Mouse (Mus musculus) MEL (cell line): ENCODE data around the gene Insyn1. TPM values are rescaled to one million over a fixed set of nuclear protein-coding genes. Genes with fewer than 3 reads are reported as not detected.

Source experiments
- DNase-seq: peaks from one replicate; pipeline ENCODE4 v3.0.0; 2011; ENCODE audit warnings: low read depth, low spot score
- H3K27ac ChIP-seq: 2 replicates; pipeline ENCODE4 v1.5.1; 2012; ENCODE audit warnings: low read depth, mild to moderate bottlenecking, control low read depth, low read length, moderate library complexity; ENCODE audit not compliant: control insufficient read depth
- H3K27me3 ChIP-seq, 2 experiments: fragments of 150-350 bp in 1 of 2; sonication (generic) in 1 of 2; 2 replicates each; pipeline ENCODE4 v1.6.1; 2012; ENCODE audit warnings: low read length in 2 of 2, mild to moderate bottlenecking in 2 of 2, improper control_type of control experiment in 1 of 2, moderate library complexity in 1 of 2; ENCODE audit not compliant: insufficient read depth in 2 of 2, control insufficient read depth in 1 of 2
- H3K36me3 ChIP-seq, 2 experiments: 2 replicates each; pipeline ENCODE4 v1.6.1; 2012 to 2014; ENCODE audit warnings: low read length in 2 of 2, improper control_type of control experiment in 1 of 2, inconsistent platforms in 1 of 2, mild to moderate bottlenecking in 1 of 2; ENCODE audit not compliant: insufficient read depth in 2 of 2, control insufficient read depth in 1 of 2
- H3K4me1 ChIP-seq, 2 experiments: fragments of 150-350 bp in 1 of 2; sonication (generic) in 1 of 2; 2 replicates each; pipeline ENCODE4 v1.6.1; 2012; ENCODE audit warnings: low read length in 2 of 2, improper control_type of control experiment in 1 of 2, mild to moderate bottlenecking in 1 of 2; ENCODE audit not compliant: insufficient read depth in 2 of 2, control insufficient read depth in 1 of 2
- H3K4me3 ChIP-seq, 2 experiments: fragments of 150-350 bp in 1 of 2; sonication (generic) in 1 of 2; 2 replicates each; pipeline ENCODE4 v1.5.1; 2012; ENCODE audit warnings: low read depth in 2 of 2, low read length in 2 of 2, mild to moderate bottlenecking in 2 of 2, moderate library complexity in 2 of 2, control low read depth in 1 of 2, improper control_type of control experiment in 1 of 2; ENCODE audit not compliant: control insufficient read depth in 1 of 2, insufficient read depth in 1 of 2
- H3K79me2 ChIP-seq: 2 replicates; pipeline ENCODE4 v1.6.1; 2012; ENCODE audit warnings: mild to moderate bottlenecking, low read length, moderate library complexity; ENCODE audit not compliant: control insufficient read depth, poor library complexity, insufficient read depth
- H3K9ac ChIP-seq: 2 replicates; pipeline ENCODE4 v1.6.1; 2012; ENCODE audit warnings: low read depth, mild to moderate bottlenecking, control low read depth, low read length, moderate library complexity; ENCODE audit not compliant: control insufficient read depth, poor library complexity, severe bottlenecking
- H3K9me3 ChIP-seq: fragments of 150-350 bp; sonication (generic); replicated peaks from 2 replicates; pipeline ENCODE4 v1.6.1; 2012; ENCODE audit warnings: mild to moderate bottlenecking, low read length, improper control_type of control experiment, moderate library complexity; ENCODE audit not compliant: insufficient read depth
- CHD1 ChIP-seq: IDR thresholded peaks from 2 replicates; pipeline ENCODE4 v1.6.1; 2012; ENCODE audit warnings: low read depth, mild to moderate bottlenecking, inconsistent platforms, low read length, improper control_type of control experiment
- ELF1 ChIP-seq: IDR thresholded peaks from 2 replicates; pipeline ENCODE4 v1.6.1; 2014; ENCODE audit warnings: low read depth, mild to moderate bottlenecking, inconsistent platforms, low read length, improper control_type of control experiment, moderate library complexity
- EP300 ChIP-seq, 2 experiments: IDR thresholded peaks; 2 replicates each; pipeline ENCODE4 v1.6.1; 2011; ENCODE audit warnings: improper control_type of control experiment in 2 of 2, low read length in 2 of 2, low read depth in 1 of 2, mild to moderate bottlenecking in 1 of 2
- GABPA ChIP-seq: IDR thresholded peaks from 2 replicates; pipeline ENCODE4 v1.6.1; 2012; ENCODE audit warnings: low read depth, mild to moderate bottlenecking, inconsistent platforms, low read length, improper control_type of control experiment, moderate library complexity
- HCFC1 ChIP-seq: IDR thresholded peaks from 2 replicates; pipeline ENCODE4 v1.6.1; 2012; ENCODE audit warnings: low read depth, mild to moderate bottlenecking, inconsistent platforms, low read length, improper control_type of control experiment, moderate library complexity
- MAFK ChIP-seq: IDR thresholded peaks from 2 replicates; pipeline ENCODE4 v1.6.1; 2011; ENCODE audit warnings: low read depth, mild to moderate bottlenecking, low read length, improper control_type of control experiment, borderline replicate concordance
- MAZ ChIP-seq: IDR thresholded peaks from 2 replicates; pipeline ENCODE4 v1.6.1; 2012; ENCODE audit warnings: low read depth, mild to moderate bottlenecking, inconsistent platforms, low read length, improper control_type of control experiment
- MYC ChIP-seq: IDR thresholded peaks from 2 replicates; pipeline ENCODE4 v1.6.1; 2011; ENCODE audit warnings: low read depth, mild to moderate bottlenecking, low read length, improper control_type of control experiment, moderate library complexity
- NRF1 ChIP-seq: IDR thresholded peaks from 2 replicates; pipeline ENCODE4 v1.6.1; 2014; ENCODE audit warnings: low read depth, mild to moderate bottlenecking, inconsistent platforms, low read length, improper control_type of control experiment, moderate library complexity; ENCODE audit not compliant: poor library complexity, insufficient read depth, severe bottlenecking
- SMC3 ChIP-seq: IDR thresholded peaks from 2 replicates; pipeline ENCODE4 v1.6.1; 2011; ENCODE audit warnings: low read depth, low read length, improper control_type of control experiment
- TAL1 ChIP-seq: IDR thresholded peaks from 2 replicates; pipeline ENCODE4 v1.6.1; 2012; ENCODE audit warnings: mild to moderate bottlenecking, inconsistent platforms, low read length, moderate library complexity, mixed read lengths
- USF1 ChIP-seq: IDR thresholded peaks from 2 replicates; pipeline ENCODE4 v1.6.1; 2014; ENCODE audit warnings: low read depth, mild to moderate bottlenecking, inconsistent platforms, low read length, improper control_type of control experiment, moderate library complexity
- ZMIZ1 ChIP-seq: IDR thresholded peaks from 2 replicates; pipeline ENCODE4 v1.6.1; 2012; ENCODE audit warnings: low read depth, mild to moderate bottlenecking, inconsistent platforms, low read length, improper control_type of control experiment, moderate library complexity
- polyA plus RNA-seq, 2 experiments: library from polyadenylated mRNA; stranded (reverse) in 1 of 2; unstranded in 1 of 2; fragments of >175 nt in 1 of 2; fragments of >200 nt in 1 of 2; gene quantifications; 2 replicates each; pipeline versions ENCODE4 v1.2.1 to v1.2.4; 2012; ENCODE audit warnings: low replicate concordance in 2 of 2, low read depth in 1 of 2; ENCODE audit not compliant: insufficient read length in 2 of 2, insufficient read depth in 1 of 2, missing spikeins in 1 of 2
- total RNA-seq: library from RNA; depleted of rRNA; stranded (reverse); fragments of 300-350 nt; gene quantifications from 2 replicates; pipeline ENCODE4 v1.2.3, GENCODE M21; 2012

The Insyn1 gene
- total and polyA plus RNA-seq, 3 experiments: not detected

DNA sequence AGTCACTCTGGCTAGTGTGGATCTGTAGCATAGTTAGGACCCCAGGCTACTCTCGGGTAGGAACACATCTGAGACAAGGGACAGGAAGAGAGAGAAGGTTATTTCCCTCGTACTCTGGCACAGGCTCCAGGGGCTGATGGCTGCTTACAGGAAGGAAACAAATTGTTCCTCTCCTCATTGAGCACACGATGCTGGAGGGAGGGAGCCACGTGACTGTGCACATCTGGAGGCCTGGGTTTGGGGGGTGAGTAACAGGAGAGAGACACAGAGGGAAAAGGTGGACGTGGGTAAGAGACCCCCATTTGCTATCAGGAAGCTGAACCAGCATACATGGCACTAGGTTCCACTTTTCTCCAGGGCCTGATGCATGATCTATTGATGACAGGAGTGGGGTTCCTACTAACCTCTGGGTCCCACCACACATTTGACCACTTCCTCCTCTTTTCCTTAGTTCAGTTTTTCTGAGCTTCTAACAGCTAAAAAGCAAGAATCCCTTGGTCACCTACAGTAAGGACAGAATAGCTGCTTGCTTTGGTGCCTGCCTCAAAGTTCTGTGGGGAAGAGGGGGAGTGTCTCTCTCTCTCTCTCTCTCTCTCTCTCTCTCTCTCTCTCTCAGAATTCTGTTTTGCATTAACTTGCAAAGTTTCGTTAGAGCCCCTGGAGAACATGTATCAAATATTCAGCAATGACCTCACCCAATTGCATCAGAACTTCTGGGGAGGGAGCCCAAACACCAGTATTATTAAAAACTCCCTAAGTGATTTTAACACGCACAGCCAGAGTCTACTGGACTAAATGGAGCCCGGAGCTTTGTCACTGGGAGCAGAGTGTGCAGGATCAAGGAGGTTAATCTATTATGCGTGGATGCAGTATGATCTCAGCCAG lies 29.7 kb downstream of the Insyn1 start:
- no peak overlapping the region for H3K9ac ChIP-seq
- peaks cover 0 to 7% of the 10 kb centered on the region in 2 experiments for H3K27me3 ChIP-seq
- H3K4me3 ChIP-seq: no peak overlapping the region
- H3K9me3 ChIP-seq: no peaks in the 10 kb centered on the region
- no peaks in the 10 kb centered on the region for H3K4me1 ChIP-seq
- TF ChIP-seq ZMIZ1: no peak
- peak; percentile 24; the same call in 1 of the 2 replicates for TF ChIP-seq USF1
- TF ChIP-seq, all 39 proteins: peak for 1
- Histone ChIP-seq H3K79me2 (no peaks in the 10 kb centered on the region), H3K36me3 (no peaks in the 10 kb centered on the region), H3K27ac (no peak overlapping the region)
- no peak for DNase-seq

- DNase-seq: no peak
- Histone ChIP-seq H3K36me3 (no peaks in the 10 kb centered on the region), H3K79me2 (no peaks in the 10 kb centered on the region), H3K9ac (no peak overlapping the region), H3K27ac (no peak overlapping the region), H3K9me3 (no peaks in the 10 kb centered on the region), H3K4me1 (no peaks in the 10 kb centered on the region), H3K27me3 (peaks cover 0 to 7% of the 10 kb centered on the region in 2 experiments; a peak in 3 of 4 replicates), H3K4me3 (no peak overlapping the region)
- TF ChIP-seq ZMIZ1: no peak
- no peak for TF ChIP-seq ELF1
- no peak for TF ChIP-seq EP300 (IDR thresholded peaks at IDR 0.05; ENCODE audit: low read depth in 1 of 2, low read length in 2 of 2)
- no peak for TF ChIP-seq GABPA
- no peak for TF ChIP-seq SMC3
- TF ChIP-seq HCFC1: no peak
- TF ChIP-seq MAZ: no peak
- TF ChIP-seq CHD1: no peak
- TF ChIP-seq TAL1: no peak
- TF ChIP-seq MYC: no peak
- no peak for TF ChIP-seq NRF1
- TF ChIP-seq MAFK: no peak
These were observed 31.6 kb downstream of the Insyn1 start for GRCm38 (mm10) chr9:58519953-58520352.
